Mouse (Mus musculus): ENCODE data around the gene Brix1.

Gene Brix1

DNA sequence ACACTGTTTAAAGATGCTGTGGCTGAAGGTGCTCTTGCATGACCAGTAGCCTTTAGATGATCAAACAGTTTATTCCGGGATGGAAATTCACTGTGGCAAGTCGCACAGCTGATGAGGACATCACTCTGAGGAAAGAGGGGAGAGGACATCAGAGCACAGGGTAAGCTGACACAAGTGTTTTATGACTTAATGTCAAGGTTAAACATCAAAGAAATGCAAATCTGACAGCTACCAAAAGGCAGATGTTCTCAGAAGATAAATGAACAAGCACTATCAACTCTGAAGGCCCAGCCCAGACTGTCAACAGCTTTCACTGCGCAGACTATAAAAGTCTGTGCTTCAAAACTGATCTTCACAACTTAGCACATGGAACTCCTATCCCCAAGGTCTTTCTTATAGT is 38.6 kb downstream of the Brix1 start:
- DNase-seq (ENCODE audit: low spot score): no peak

DNA sequence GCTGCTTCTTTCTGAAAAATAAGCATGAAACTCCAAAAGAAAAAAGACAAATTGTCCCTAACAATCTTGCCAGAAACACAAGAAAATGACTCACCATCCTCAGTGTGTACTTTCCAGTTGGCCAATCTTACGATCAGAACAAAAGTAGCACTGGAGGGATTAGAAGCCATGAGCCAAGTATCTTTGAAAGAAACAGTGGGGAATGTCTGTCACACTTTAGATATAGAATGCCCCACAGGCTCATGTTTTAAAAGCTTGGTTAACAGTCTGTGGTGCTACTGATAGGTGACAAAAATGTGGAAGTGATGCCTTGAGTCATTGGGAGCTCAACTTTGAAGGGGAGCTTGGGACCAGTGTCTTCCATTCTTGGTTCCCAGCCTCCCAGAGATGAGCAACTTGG is 43.5 kb downstream of the Brix1 start:
- DNase-seq (ENCODE audit: low spot score): no peak

DNA sequence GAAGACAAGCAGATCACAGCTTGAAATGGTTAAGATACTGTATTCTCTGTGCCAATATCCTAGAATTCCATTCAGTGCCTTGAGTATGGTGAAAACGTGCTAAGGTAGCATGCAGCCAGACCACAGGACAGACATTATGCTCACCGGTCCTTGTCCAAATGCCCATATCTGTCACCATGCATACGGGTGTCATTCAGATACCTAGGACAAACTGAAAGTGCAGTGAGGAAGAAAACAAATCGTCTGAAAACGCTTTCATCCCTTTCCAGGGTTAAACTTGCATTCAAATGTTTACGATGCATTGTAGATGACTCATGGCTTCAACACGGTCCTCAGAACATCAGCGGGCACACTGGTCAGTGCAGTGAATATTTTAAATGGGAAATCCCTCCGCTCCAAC is 44.3 kb downstream of the Brix1 start:
- DNase-seq (ENCODE audit: low spot score): no peak

GRCm38 (mm10) chr15:10439963-10440362 is 45.8 kb downstream of the Brix1 start:
- DNase-seq (ENCODE audit: low spot score): no peak

- DNase-seq (ENCODE audit: low spot score): no peak
These were observed 48.9 kb downstream of the Brix1 start for GRCm38 (mm10) chr15:10436893-10437292.

DNA sequence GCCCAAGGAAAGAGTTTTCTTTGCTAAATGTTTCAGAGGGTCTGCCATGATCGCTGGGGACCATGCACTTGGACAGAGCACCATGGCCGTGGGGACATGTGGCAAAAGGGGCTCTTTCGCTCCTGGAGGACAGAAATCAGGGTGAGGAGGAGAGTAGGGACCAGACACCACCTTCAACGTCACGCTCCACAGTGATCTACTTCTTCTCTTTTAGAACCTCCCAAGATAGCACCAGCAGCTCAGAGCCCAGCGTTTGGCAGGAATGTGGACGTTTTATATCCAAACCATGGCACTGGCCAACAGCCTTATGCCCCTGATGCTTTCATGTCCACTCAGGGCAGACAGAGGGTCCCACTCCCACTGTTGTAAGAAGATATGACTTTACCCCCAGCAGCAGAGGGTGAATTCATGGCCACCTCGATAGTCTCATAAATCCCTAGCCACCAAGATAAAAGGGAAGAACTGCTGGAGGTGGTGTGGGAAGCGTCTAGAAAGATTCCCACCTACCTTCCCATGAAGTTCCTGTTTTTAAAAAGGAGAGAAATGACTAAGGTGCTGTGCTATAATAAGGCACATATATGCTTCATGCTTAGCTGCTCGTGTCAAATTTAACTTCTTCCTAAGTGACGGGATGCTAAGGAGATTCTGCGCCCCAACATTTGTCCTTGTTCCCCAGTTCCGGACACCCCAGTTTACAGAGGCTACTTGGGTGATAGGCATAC is 59.0 kb downstream of the Brix1 start:
- DNase-seq (ENCODE audit: low spot score): no peak

- DNase-seq (ENCODE audit: low spot score): no peak
These were observed 59.6 kb downstream of the Brix1 start for GRCm38 (mm10) chr15:10426124-10426523.
